Mouse (Mus musculus) hindbrain, embryonic 14.5 days (tissue): ENCODE measurements around the gene Slc25a15. TPM values are rescaled to one million over a fixed set of nuclear protein-coding genes. Genes with fewer than 3 reads are reported as not detected.

Experiments
- ATAC-seq: fragments of 200-750 bp; cut with Nextera tagmentation; 2 replicates; pipeline ENCODE4 v1.8.0; 2017; ENCODE audit warnings: moderate number of reproducible peaks, mild to moderate bottlenecking, moderate TSS enrichment, moderate library complexity; ENCODE audit not compliant: low FRiP score
- DNase-seq: peaks from one replicate; pipeline ENCODE4 v3.0.0-alpha.2; 2015; ENCODE audit warnings: low spot score
- H3K27ac ChIP-seq: fragments of 300-500 bp; sonication (generic); 2 replicates; pipeline ENCODE4 v1.5.1; 2014; ENCODE audit warnings: mild to moderate bottlenecking, moderate library complexity
- H3K27me3 ChIP-seq: fragments of 300-500 bp; sonication (generic); 2 replicates; pipeline ENCODE4 v1.6.1; 2014; ENCODE audit warnings: mild to moderate bottlenecking, low read length, mixed read lengths; ENCODE audit not compliant: control insufficient read depth, insufficient read depth
- H3K36me3 ChIP-seq: fragments of 300-500 bp; sonication (generic); replicated peaks from 2 replicates; pipeline ENCODE4 v1.6.1; 2014; ENCODE audit not compliant: control insufficient read depth, insufficient read depth
- H3K4me1 ChIP-seq: fragments of 300-500 bp; sonication (generic); replicated peaks from 2 replicates; pipeline ENCODE4 v1.6.1; 2014; ENCODE audit warnings: antibody characterized with exemption, low read length, mixed read lengths; ENCODE audit not compliant: control insufficient read depth, insufficient read depth
- H3K4me2 ChIP-seq: fragments of 300-500 bp; sonication (generic); replicated peaks from 2 replicates; pipeline ENCODE4 v1.6.1; 2014; ENCODE audit warnings: mild to moderate bottlenecking, moderate library complexity
- H3K4me3 ChIP-seq: fragments of 300-500 bp; sonication (generic); replicated peaks from 2 replicates; pipeline ENCODE4 v1.5.1; 2014; ENCODE audit warnings: mild to moderate bottlenecking, low read length
- H3K9ac ChIP-seq: fragments of 300-500 bp; sonication (generic); 2 replicates; pipeline ENCODE4 v1.6.1; 2014
- H3K9me3 ChIP-seq: fragments of 300-500 bp; sonication (generic); 2 replicates; pipeline ENCODE4 v1.6.1; 2016; ENCODE audit warnings: low read length; ENCODE audit not compliant: control insufficient read depth
- WGBS: fragments of 180-500 bp; shearing (Covaris S2); extraction: QIAGEN DNeasy Blood & Tissue Kit; methylation state at CpG from one replicate; pipeline ENCODE4 v1.1.7; 2014; 5-methylcytosine and 5-hydroxymethylcytosine counted together
- polyA plus RNA-seq: library from polyadenylated mRNA; unstranded; fragments of >200 nt; fragmentation: Nextera tagmentation; extraction: Ambion mirVana; gene quantifications from 2 replicates; pipeline ENCODE4 v1.2.1, GENCODE M21; 2014

Gene Slc25a15
- polyA plus RNA-seq, 1 experiment from 2014 or later = 8.1 TPM

GRCm38 (mm10) chr8:22359882-22360281, 38.5 kb downstream of the Slc25a15 start:
- Histone ChIP-seq H3K9ac (no peak overlapping the region), H3K36me3 (no peaks in the 10 kb centered on the region), H3K4me2 (no peak overlapping the region), H3K27ac (no peak overlapping the region), H3K27me3 (no peaks in the 10 kb centered on the region), H3K4me3 (no peak overlapping the region), H3K4me1 (no peaks in the 10 kb centered on the region), H3K9me3 (no peaks in the 10 kb centered on the region)
- ATAC-seq (no peak), DNase-seq (no peak)
- WGBS = 91% methylated on average over 6 of the region's 6 CpGs

DNA sequence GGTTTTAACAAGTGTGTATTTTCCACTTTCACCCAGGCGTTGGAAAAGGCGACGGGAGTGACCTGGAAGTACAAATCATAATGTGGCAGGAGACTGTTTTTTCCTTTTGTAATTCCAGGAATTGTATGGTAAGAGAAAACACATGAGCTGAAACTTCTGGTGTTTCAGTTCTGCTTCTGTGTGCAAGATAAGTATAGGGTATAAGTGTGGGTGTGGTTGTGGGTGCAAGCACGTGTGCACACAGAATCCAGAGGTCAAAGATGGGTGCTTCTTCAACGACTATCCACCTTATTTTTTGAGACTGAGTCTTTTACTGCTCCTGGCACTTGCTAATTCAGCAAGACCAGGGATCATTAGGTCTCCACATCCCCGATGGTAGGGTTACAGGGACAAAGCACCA, 39.0 kb downstream of the Slc25a15 start:
- no peak overlapping the region for H3K27ac ChIP-seq
- 85% methylated on average over 6 of the region's 6 CpGs for WGBS
- no peaks in the 10 kb centered on the region for H3K4me1 ChIP-seq
- no peaks in the 10 kb centered on the region for H3K27me3 ChIP-seq
- H3K36me3 ChIP-seq = no peaks in the 10 kb centered on the region
- DNase-seq = no peak
- no peaks in the 10 kb centered on the region for H3K9me3 ChIP-seq
- no peak overlapping the region for H3K9ac ChIP-seq
- H3K4me2 ChIP-seq = no peak overlapping the region
- no peak for ATAC-seq
- H3K4me3 ChIP-seq = no peak overlapping the region

DNA sequence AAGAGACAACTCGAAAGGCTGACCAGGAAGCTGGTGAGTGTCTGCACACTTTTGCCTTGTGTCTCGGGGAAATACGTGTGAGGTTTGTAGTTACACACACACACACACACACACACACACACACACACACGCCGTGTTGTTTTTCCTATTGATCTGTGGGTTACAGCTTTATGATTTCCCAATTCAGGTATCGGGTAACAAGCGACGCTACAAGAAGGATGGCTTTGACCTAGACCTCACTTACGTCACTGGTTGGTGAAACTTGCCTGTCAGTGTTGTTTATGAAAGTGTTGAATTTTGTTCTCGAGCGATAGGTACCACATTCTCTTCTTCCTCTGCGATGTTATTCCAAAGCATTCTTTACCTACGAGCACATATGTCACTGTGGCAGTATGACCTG, 63.0 kb downstream of the Slc25a15 start:
- ATAC-seq (no peak), DNase-seq (no peak)
- H3K4me1 ChIP-seq = no peaks in the 10 kb centered on the region
- no peak overlapping the region for H3K4me3 ChIP-seq
- 94% methylated on average over 13 of the region's 13 CpGs for WGBS
- H3K9me3 ChIP-seq = no peaks in the 10 kb centered on the region
- H3K4me2 ChIP-seq = no peak overlapping the region
- H3K9ac ChIP-seq = no peak overlapping the region
- no peaks in the 10 kb centered on the region for H3K36me3 ChIP-seq
- no peaks in the 10 kb centered on the region for H3K27me3 ChIP-seq
- no peak overlapping the region for H3K27ac ChIP-seq

Other genes with a start within 250 kb of the Slc25a15 start
- gene Nek3, start 232.2 kb downstream of the Slc25a15 start, polyA plus RNA-seq = 9.0 and 9.5 TPM in 2 replicates
- 14.2 and 14.9 TPM in 2 replicates for gene Ckap2, start 212.8 kb downstream of the Slc25a15 start, polyA plus RNA-seq
- gene Vps36, start 205.8 kb downstream of the Slc25a15 start, polyA plus RNA-seq = 40.7 and 41.8 TPM in 2 replicates
- gene Thsd1, start 171.3 kb downstream of the Slc25a15 start, polyA plus RNA-seq = 8.2 and 8.3 TPM in 2 replicates
- not detected in 2 replicates for gene Tpte, start 115.2 kb downstream of the Slc25a15 start, polyA plus RNA-seq
- gene Mrps31, start 12.8 kb upstream of the Slc25a15 start, polyA plus RNA-seq = 33.7 and 36.5 TPM in 2 replicates